Mouse (Mus musculus) intestine, embryonic 15.5 days (tissue): Measurements from ENCODE around the gene Atox1. TPM values are rescaled to one million over a fixed set of nuclear protein-coding genes. Genes with fewer than 3 reads are reported as not detected.

Source experiments
- ATAC-seq: fragments of 200-750 bp; cut with Nextera tagmentation; 2 replicates; pipeline ENCODE4 v1.8.0; 2017; ENCODE audit warnings: moderate TSS enrichment, moderate library complexity
- H3K27ac ChIP-seq: fragments of 300-500 bp; sonication (generic); 2 replicates; pipeline ENCODE4 v1.5.1; 2015; ENCODE audit warnings: mild to moderate bottlenecking, inconsistent platforms
- H3K27me3 ChIP-seq: fragments of 300-500 bp; sonication (generic); replicated peaks from 2 replicates; pipeline ENCODE4 v1.6.1; 2015; ENCODE audit warnings: inconsistent platforms
- H3K36me3 ChIP-seq: fragments of 300-500 bp; sonication (generic); 2 replicates; pipeline ENCODE4 v1.6.1; 2015; ENCODE audit warnings: inconsistent platforms
- H3K4me1 ChIP-seq: fragments of 300-500 bp; sonication (generic); replicated peaks from 2 replicates; pipeline ENCODE4 v1.6.1; 2015; ENCODE audit warnings: inconsistent platforms
- H3K4me2 ChIP-seq: fragments of 300-500 bp; sonication (generic); replicated peaks from 2 replicates; pipeline ENCODE4 v1.6.1; 2015; ENCODE audit warnings: mild to moderate bottlenecking, inconsistent platforms
- H3K4me3 ChIP-seq: fragments of 300-500 bp; sonication (generic); replicated peaks from 2 replicates; pipeline ENCODE4 v1.5.1; 2015; ENCODE audit warnings: inconsistent platforms
- H3K9ac ChIP-seq: fragments of 300-500 bp; sonication (generic); 2 replicates; pipeline ENCODE4 v1.6.1; 2015; ENCODE audit warnings: inconsistent platforms
- H3K9me3 ChIP-seq: fragments of 300-500 bp; sonication (generic); 2 replicates; pipeline ENCODE4 v1.6.1; 2016; ENCODE audit warnings: inconsistent platforms
- WGBS: fragments of 180-500 bp; shearing (Covaris S2); methylation state at CpG from one replicate; pipeline ENCODE4 v1.1.7; 2015; 5-methylcytosine and 5-hydroxymethylcytosine counted together
- polyA plus RNA-seq: library from polyadenylated mRNA; unstranded; fragments of >200 nt; fragmentation: Nextera tagmentation; extraction: Ambion mirVana; gene quantifications from 2 replicates; pipeline ENCODE4 v1.2.1, GENCODE M21; 2015

Gene Atox1
- polyA plus RNA-seq, 1 experiment from 2014 or later = 370 TPM

DNA sequence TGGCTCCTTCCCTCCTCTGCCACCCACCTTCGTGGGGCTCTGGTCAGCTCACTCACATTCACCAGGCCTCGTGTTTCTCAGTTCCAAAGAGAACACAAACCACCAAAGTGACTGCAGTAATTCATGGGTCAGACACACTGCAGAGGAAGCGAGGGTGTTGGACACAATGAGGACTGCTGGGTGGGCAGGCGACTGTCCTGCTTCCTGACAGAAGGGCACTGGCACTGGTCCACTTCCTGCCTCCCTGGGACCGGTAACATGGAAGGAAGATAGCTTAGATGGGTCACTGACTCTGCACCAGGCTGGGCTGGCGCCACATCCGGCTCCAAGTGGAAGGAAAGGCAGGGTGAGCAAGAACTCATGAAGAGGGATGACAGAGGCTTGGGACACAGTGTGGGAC lies 11.5 kb downstream of the Atox1 start:
- 73% methylated on average over 7 of the region's 7 CpGs for WGBS
- Histone ChIP-seq H3K4me2 (no peak overlapping the region), H3K36me3 (no peaks in the 10 kb centered on the region), H3K4me3 (no peak overlapping the region), H3K27me3 (no peaks in the 10 kb centered on the region), H3K9me3 (no peaks in the 10 kb centered on the region), H3K27ac (no peak overlapping the region), H3K9ac (no peak overlapping the region), H3K4me1 (0 out of 2 replicates have a peak, but pooled peaks cover 3% of the 10 kb centered on the region)
- no peak for ATAC-seq

DNA sequence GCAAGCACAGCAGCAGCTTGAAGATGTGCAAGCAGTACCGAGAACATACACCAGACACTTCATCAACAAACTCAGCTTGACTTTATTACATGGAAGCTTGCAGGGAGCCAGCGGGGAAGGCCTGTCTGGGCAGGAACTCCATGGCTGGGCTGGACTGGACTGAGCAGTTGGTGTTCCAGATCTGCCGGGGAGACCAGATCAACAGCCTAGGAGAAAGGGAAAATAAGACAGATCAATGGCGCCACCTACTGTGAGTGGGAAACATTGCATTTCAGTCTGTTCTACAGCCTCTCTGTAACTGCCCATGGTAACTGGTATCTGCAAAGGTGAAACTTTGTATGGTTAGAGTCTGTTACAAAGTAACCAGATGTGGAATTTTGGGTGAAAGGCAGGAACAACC lies 14.5 kb downstream of the Atox1 start:
- Histone ChIP-seq H3K36me3 (no peaks in the 10 kb centered on the region), H3K27ac (no peak overlapping the region), H3K27me3 (no peaks in the 10 kb centered on the region), H3K4me3 (no peak overlapping the region), H3K4me2 (no peak overlapping the region), H3K9me3 (no peaks in the 10 kb centered on the region), H3K4me1 (0 out of 2 replicates have a peak, but pooled peaks cover 3% of the 10 kb centered on the region), H3K9ac (no peak overlapping the region)
- 14% methylated on average over 4 of the region's 4 CpGs for WGBS
- peak; percentile 72 for ATAC-seq

DNA sequence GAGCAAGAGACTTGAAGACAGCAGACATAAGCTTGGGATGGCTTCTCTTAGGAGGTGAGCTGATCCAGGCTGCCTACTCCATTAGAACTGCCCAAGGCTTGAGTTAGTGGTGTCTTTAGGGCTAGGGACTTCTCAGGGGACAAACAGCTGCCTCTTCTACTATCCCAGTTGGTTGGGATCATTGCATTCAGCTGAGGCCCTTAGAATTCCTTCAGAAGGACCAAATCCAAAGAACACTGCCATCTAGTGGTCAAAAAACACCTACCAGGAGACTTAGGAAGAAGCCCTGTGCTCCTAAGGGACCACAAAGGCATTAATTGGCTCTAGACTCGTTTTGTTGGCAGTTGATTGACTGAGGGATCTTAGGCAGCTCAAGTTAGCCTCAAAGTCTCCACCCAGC lies 16.3 kb downstream of the Atox1 start:
- WGBS = 3% methylated on average over 1 of the region's 1 CpGs
- ATAC-seq = peak; percentile 63

DNA sequence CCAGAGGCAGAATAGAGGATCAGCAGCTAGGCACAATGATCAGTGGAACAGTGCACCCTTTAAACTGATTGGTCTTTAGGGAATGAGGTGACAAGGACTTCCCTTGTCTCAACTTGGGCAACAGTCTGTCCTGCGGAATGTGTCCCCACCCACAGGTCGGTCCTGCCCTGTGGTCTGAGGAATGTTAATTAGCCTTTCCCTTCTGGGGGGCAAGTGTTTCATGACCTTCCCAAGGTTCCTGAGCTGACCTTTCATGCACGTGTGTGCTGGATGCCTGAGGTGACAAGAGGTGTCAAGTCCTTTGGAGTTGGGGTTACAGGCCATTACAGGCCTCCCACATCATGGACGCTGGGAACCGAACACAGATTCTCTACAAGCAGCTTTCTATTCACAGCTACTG lies 21.3 kb downstream of the Atox1 start:
- H3K36me3 ChIP-seq = no peaks in the 10 kb centered on the region
- 63% methylated on average over 5 of the region's 5 CpGs for WGBS
- no peak overlapping the region for H3K4me3 ChIP-seq
- H3K9me3 ChIP-seq = no peaks in the 10 kb centered on the region
- no peaks in the 10 kb centered on the region for H3K4me1 ChIP-seq
- H3K4me2 ChIP-seq = no peak overlapping the region
- H3K9ac ChIP-seq = no peak overlapping the region
- ATAC-seq = no peak
- H3K27me3 ChIP-seq = no peaks in the 10 kb centered on the region
- H3K27ac ChIP-seq = no peak overlapping the region

More for the DNA sequence above, 16.3 kb downstream of the Atox1 start:
- H3K4me2 ChIP-seq = no peak overlapping the region
- no peaks in the 10 kb centered on the region for H3K9me3 ChIP-seq
- H3K4me3 ChIP-seq = no peak overlapping the region
- no peaks in the 10 kb centered on the region for H3K36me3 ChIP-seq
- no peaks in the 10 kb centered on the region for H3K27me3 ChIP-seq
- H3K9ac ChIP-seq = no peak overlapping the region
- 0 out of 2 replicates have a peak, but pooled peaks cover 3% of the 10 kb centered on the region for H3K4me1 ChIP-seq
- no peak overlapping the region for H3K27ac ChIP-seq

DNA sequence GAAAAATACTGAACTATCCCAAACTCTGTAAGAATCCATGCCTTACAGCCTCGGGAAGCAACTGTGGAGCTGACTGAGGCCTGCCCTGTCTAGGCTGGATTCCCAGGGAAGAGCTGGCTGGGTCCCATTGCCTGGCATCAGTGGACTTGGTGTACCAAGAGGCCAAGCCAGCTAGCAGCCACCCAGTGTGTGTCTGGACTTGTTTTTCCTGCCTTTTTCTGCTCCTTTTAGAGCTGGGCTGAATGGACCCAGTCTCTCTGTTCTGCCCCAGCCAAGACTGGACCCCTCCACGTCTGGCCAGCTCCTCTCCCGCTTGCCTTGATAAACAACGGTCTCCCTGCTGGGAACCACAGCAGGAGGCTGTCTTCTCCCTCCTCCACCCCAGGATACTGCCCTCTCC lies 23.0 kb downstream of the Atox1 start:
- Histone ChIP-seq H3K27ac (0 out of 2 replicates have a peak overlapping the region, but pooled peaks have one; percentile 40), H3K4me1 (peaks cover 4% of the 10 kb centered on the region; the same call in 1 of the 2 replicates), H3K4me2 (no peak overlapping the region), H3K9ac (no peak overlapping the region), H3K36me3 (no peaks in the 10 kb centered on the region), H3K9me3 (no peaks in the 10 kb centered on the region), H3K27me3 (no peaks in the 10 kb centered on the region), H3K4me3 (no peak overlapping the region)
- no peak for ATAC-seq
- 31% methylated on average over 4 of the region's 4 CpGs for WGBS

DNA sequence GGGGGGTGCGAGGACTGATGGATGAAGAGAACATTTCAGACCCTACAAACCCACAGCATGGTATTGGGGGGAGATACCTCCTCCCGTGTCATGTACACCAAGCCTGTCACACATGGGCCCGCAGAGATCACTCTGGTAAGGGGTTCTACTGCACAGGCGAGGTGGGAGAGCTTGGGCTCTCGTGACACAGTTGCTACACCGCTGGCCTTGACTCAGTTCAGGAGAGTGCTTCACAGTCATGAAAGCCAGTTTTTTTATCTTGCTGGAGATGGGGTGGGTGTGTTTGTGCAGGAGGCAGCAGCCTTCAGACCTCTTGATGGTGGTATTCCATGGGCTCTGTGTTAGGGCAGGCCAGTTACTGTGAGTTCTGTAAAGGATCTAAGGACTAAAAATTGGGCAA lies 24.9 kb downstream of the Atox1 start:
- no peak overlapping the region for H3K9ac ChIP-seq
- no peak for ATAC-seq
- H3K4me1 ChIP-seq = peaks cover 5% of the 10 kb centered on the region; the same call in 1 of the 2 replicates
- H3K4me2 ChIP-seq = no peak overlapping the region
- no peaks in the 10 kb centered on the region for H3K27me3 ChIP-seq
- H3K36me3 ChIP-seq = no peaks in the 10 kb centered on the region
- no peaks in the 10 kb centered on the region for H3K9me3 ChIP-seq
- H3K4me3 ChIP-seq = no peak overlapping the region
- 86% methylated on average over 6 of the region's 6 CpGs for WGBS
- H3K27ac ChIP-seq = no peak overlapping the region

DNA sequence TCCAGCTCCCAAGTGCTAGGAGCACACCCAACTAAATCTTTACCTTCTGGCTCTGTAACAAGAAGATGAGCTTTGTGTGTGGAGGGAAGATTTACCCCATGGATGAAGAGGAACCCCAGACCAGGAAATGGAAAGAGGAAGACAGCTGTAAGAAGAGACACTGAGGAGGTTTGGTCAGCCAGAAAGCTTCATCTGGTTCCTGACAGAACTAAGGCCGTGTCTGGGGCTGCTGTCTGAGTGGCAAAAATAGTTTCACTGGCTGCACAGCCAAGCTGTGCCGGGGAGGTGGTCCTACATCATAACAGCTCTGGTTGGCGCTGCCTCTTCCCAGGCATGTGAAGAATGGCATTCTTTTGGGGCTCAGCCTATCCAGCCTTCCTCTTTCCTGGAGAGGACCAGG lies 28.1 kb downstream of the Atox1 start:
- no peak; the same call in 1 of the 2 replicates for ATAC-seq
- Histone ChIP-seq H3K9ac (no peak overlapping the region), H3K27ac (peak overlapping the region; percentile 51), H3K4me3 (no peak overlapping the region), H3K36me3 (no peaks in the 10 kb centered on the region), H3K4me1 (peaks cover 16% of the 10 kb centered on the region), H3K27me3 (no peaks in the 10 kb centered on the region), H3K4me2 (no peak overlapping the region), H3K9me3 (no peaks in the 10 kb centered on the region)
- 37% methylated on average over 3 of the region's 3 CpGs for WGBS

DNA sequence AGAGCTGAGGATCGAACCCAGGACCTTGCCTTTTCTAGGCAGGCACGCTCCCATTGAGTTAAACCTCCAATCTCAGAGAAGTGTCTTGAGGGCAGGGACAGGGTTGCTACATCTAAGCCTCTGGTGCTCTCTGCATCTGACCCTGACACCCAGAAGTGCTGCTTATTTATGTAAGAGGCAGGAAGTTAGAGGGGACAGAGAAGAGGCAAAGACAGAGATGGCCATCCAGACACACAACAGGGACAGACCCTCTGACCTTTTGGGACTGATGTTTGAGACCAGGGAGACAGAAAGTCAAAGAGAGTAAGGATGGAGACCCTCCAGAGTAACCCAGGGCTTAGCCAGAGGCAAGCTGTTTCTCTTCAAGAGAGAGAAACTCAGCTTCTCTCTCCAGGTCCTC lies 31.1 kb downstream of the Atox1 start:
- Histone ChIP-seq H3K27me3 (no peaks in the 10 kb centered on the region), H3K4me2 (no peak overlapping the region), H3K27ac (no peak overlapping the region), H3K4me1 (peaks cover 21% of the 10 kb centered on the region), H3K36me3 (no peaks in the 10 kb centered on the region), H3K9ac (no peak overlapping the region), H3K4me3 (no peak overlapping the region), H3K9me3 (no peaks in the 10 kb centered on the region)
- ATAC-seq = no peak
- WGBS = 79% methylated on average over 2 of the region's 2 CpGs

DNA sequence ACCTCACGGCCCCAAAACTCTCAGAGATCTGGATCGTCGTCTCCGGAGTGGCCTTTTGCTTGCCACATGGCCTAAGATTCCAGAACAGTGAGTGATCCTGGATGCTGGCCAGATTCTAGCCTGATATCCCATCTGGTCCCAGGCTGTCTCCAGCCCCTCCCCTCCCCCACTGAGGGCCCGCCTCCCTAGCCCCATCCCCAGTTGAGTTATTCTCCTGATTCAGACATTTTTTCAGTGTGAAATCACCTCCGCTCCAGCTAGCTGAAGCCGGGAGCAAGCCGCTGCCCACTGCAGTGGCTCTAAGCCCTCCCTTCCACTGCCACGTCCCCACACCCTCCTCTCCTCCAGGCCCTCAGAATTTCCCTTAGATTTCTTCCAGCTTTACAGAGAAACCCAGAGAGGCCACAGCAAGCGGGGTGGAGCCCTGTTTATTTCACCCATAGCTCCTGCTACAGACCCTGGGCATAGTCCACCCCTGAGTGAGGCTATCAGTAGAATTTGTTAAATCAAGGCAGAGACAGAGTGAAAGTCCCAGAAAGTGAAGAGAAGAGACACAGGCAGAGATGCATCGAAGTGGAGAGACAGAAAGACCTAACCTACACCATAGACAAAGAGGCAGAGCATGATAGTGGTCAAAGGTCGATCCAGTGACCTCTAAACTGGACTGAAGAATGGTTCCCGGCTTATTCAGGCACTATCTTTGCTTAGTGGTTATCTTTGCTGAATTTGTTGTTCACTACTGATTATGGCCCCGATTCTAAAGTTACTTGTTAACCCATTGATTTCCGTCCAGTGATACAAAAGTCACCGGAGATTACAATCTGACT lies 32.6 kb downstream of the Atox1 start:
- H3K36me3 ChIP-seq = no peaks in the 10 kb centered on the region
- 19% methylated on average over 16 of the region's 16 CpGs for WGBS
- H3K4me1 ChIP-seq = peaks cover 36% of the 10 kb centered on the region
- H3K9ac ChIP-seq = peak overlapping the region; percentile 3; the same call in 1 of the 2 replicates
- peak overlapping the region; percentile 37 for H3K4me2 ChIP-seq
- H3K27ac ChIP-seq = peak overlapping the region; percentile 92
- H3K9me3 ChIP-seq = no peaks in the 10 kb centered on the region
- H3K27me3 ChIP-seq = no peaks in the 10 kb centered on the region
- H3K4me3 ChIP-seq = no peak overlapping the region
- peak; percentile 88 for ATAC-seq

DNA sequence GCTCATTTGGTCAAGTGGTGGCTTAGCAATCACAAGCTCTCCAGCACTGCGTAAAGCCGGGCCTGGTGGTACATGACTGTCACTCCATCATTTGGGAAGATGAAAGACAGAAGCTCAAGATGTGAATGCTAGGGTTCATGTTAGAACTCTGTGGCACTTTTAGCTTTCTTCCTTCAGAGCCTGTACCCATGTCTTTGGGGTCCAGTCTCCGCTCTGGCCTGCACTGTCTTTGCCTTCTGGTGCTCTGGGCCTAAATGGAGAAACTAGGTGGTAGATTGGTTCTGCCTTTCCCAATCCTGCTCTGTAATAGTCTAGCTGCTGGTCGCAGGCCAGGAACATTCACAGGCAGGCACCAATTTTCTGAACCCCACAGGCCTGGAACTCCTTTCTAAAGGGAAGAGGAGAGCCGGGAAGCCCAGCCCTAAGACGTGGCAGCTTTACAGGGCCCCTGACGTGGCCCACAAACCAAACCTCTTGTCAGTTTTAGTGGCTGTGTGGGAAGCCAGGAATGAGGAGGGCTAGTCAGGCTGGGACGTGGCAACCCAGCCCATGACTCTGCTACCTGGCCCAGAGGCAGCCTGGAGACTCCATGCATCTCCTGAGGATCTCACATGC lies 36.2 kb downstream of the Atox1 start:
- no peak for ATAC-seq
- no peaks in the 10 kb centered on the region for H3K9me3 ChIP-seq
- H3K4me1 ChIP-seq = peaks cover 56% of the 10 kb centered on the region
- peak overlapping the region; percentile 18; the same call in 1 of the 2 replicates for H3K27ac ChIP-seq
- H3K36me3 ChIP-seq = no peaks in the 10 kb centered on the region
- H3K27me3 ChIP-seq = no peaks in the 10 kb centered on the region
- H3K9ac ChIP-seq = no peak overlapping the region
- H3K4me3 ChIP-seq = no peak overlapping the region
- 79% methylated on average over 8 of the region's 8 CpGs for WGBS
- H3K4me2 ChIP-seq = no peak overlapping the region

DNA sequence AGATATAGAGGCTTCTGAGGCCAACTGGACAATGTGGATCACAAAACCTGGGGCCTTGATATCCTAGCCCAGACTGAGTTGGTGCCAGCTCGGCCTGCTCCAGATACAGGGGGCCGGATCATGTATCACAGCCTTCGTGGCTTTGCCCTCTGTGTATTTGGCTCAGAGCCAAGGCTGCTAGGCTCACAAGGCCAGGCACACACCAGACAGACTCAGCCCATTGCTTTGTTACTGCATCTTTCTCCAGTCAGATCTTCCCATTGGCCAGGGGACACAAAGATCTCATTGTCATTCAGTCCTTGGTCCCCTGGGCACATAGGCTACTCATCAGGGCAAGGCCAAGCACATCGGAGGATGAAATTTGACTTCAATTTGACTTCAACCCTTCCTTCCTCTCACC lies 37.3 kb downstream of the Atox1 start:
- H3K9me3 ChIP-seq = no peaks in the 10 kb centered on the region
- no peak overlapping the region for H3K4me3 ChIP-seq
- no peak overlapping the region for H3K4me2 ChIP-seq
- H3K36me3 ChIP-seq = no peaks in the 10 kb centered on the region
- ATAC-seq = 0 out of 2 replicates have a peak, but pooled peaks have one; percentile 23
- H3K4me1 ChIP-seq = peaks cover 53% of the 10 kb centered on the region
- no peak overlapping the region for H3K9ac ChIP-seq
- H3K27me3 ChIP-seq = no peaks in the 10 kb centered on the region
- 21% methylated on average over 4 of the region's 4 CpGs for WGBS
- peak overlapping the region; percentile 18; the same call in 1 of the 2 replicates for H3K27ac ChIP-seq

DNA sequence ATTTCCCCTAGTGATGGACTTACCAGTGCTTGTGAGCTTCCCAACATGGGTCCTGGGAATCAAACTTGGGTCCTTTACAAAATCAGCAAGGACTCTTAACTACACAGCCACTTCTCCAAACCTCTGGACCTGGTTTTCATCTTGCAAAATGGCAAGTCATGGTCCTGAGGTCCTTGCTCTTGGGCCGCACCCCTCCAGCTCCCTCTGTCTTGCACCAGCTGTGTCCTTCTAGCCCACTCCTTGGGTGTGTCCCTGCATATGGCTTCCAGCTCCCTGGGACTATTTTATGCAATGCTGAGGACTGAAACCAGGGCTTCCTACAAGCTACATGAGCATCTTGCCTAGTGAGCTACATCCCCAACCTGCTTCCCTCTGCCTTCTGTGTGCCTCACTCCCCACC lies 38.1 kb downstream of the Atox1 start, which contains the start of gene Sparc:
TSS of gene Sparc (minus strand) at position 206 of the 400 bp plus-strand sequence.
- no peak for ATAC-seq
- Histone ChIP-seq H3K4me1 (peaks cover 45% of the 10 kb centered on the region), H3K9me3 (no peaks in the 10 kb centered on the region), H3K4me3 (no peak within 1 kb of the TSS), H3K27ac (peak within 1 kb of the TSS; percentile 18; the same call in 1 of the 2 replicates), H3K9ac (no peak within 1 kb of the TSS), H3K27me3 (no peaks in the 10 kb centered on the region), H3K4me2 (no peak within 1 kb of the TSS), H3K36me3 (no peaks in the 10 kb centered on the region)
- 92% methylated on average over 1 of the region's 1 CpGs for WGBS
